8 mouse cellular contexts compared by ENCODE assay signal in genomic region chr2:76070432-76071306, GRCm38 (mm10).
DNase-seq lines count a peak whose midpoint lies in the region; ATAC-seq and TF ChIP-seq lines count a peak whose summit lies in the region.

No protein-coding gene starts in this region.

- peak overlapping the region; percentile 62 for H3K9ac ChIP-seq in hindbrain, embryonic 16.5 days (ENCODE audit: low read depth, low read length)

- TF ChIP-seq CTCF in left cerebral cortex, adult 2 months (IDR thresholded peaks at IDR 0.05): peak; percentile 65

- ATAC-seq in hindbrain, embryonic 16.5 days: peak; percentile 93
- ATAC-seq in erythroid progenitor cell, adult 5-6 weeks (replicated peaks; ENCODE audit: low FRiP score, poor library complexity, severe bottlenecking): no peak

- peak overlapping the region; percentile 75 for H3K27ac ChIP-seq in hindbrain, embryonic 16.5 days (ENCODE audit: low read depth, low read length)
- peak overlapping the region; percentile 0; the same call in 1 of the 2 replicates for H3K27ac ChIP-seq in left cerebral cortex, adult 2 months

- no peaks in the 10 kb centered on the region for H3K9me3 ChIP-seq in hindbrain, embryonic 16.5 days (ENCODE audit: control insufficient read depth, low read length)

- no peaks in the 10 kb centered on the region for H3K4me1 ChIP-seq in hindbrain, embryonic 16.5 days (ENCODE audit: control insufficient read depth, insufficient read depth, low read depth, low read length)

- intact Hi-C loops in left cerebral cortex, adult 2 months (cut with DNase I): loop anchor here (1.0 to 2.0 kb wide), 4 partner anchors 85 to 464 kb away; no protein-coding TSS in a partner anchor

- no peaks in the 10 kb centered on the region for H3K36me3 ChIP-seq in hindbrain, embryonic 16.5 days (ENCODE audit: control insufficient read depth, insufficient read depth, low read length)

- WGBS in hindbrain, embryonic 16.5 days: 2% methylated on average over 19 of the region's 19 CpGs

- no peaks in the 10 kb centered on the region for H3K27me3 ChIP-seq in hindbrain, embryonic 16.5 days (replicated peaks; ENCODE audit: control insufficient read depth, insufficient read depth, low read length)

- DNase-seq in adipocyte (ENCODE audit: low spot score): peak; percentile 85
- DNase-seq in cerebellum, postnatal 10 days: peak; percentile 86 to 91
- peak; percentile 56 for DNase-seq in gastrocnemius, adult 18-20 months (ENCODE audit: low spot score)
- DNase-seq in left cerebral cortex, adult 2 months (ENCODE audit: extremely low spot score in 1 of 2, low spot score in 2 of 2): peak; percentile 39 to 58
- peak; percentile 75 to 79 for DNase-seq in lung, postnatal 4 days
- peak; percentile 92 for DNase-seq in retina, postnatal 1 day

- H3K4me3 ChIP-seq in hindbrain, embryonic 16.5 days (ENCODE audit: low read length): peak overlapping the region; percentile 38
- H3K4me3 ChIP-seq in left cerebral cortex, adult 2 months: peak overlapping the region; percentile 50

- peak overlapping the region; percentile 63 for H3K4me2 ChIP-seq in hindbrain, embryonic 16.5 days (ENCODE audit: low read length)
